Mouse (Mus musculus) layer of hippocampus, adult 18-20 months (tissue): ENCODE data around the gene Ccnyl1. TPM values are rescaled to one million over a fixed set of nuclear protein-coding genes. Genes with fewer than 3 reads are reported as not detected.

Experiments
- DNase-seq, 2 experiments: peaks; one replicate each; pipeline ENCODE4 v3.0.0; 2022; ENCODE audit warnings: low spot score in 2 of 2
- total RNA-seq, 2 experiments: library from RNA; stranded (reverse); gene quantifications; 2 replicates each; pipeline ENCODE4 v1.2.3; 2021

The Ccnyl1 gene
- total RNA-seq, 2 experiments from 2014 or later = 12.9 to 13.2 TPM

GRCm38 (mm10) chr1:64695156-64695555, 4.9 kb downstream of the Ccnyl1 start:
- DNase-seq = no peak

GRCm38 (mm10) chr1:64701780-64702179, 11.5 kb downstream of the Ccnyl1 start:
- no peak for DNase-seq

- peak; percentile 32 to 83 for DNase-seq
These were observed 15.0 kb downstream of the Ccnyl1 start for GRCm38 (mm10) chr1:64705230-64705629.

- no peak for DNase-seq
These were observed 16.4 kb downstream of the Ccnyl1 start for GRCm38 (mm10) chr1:64706610-64707009.

GRCm38 (mm10) chr1:64709891-64710290, 19.6 kb downstream of the Ccnyl1 start:
- peak in 1 of 2 experiments; percentile 16 for DNase-seq

- DNase-seq = no peak
These were observed 21.9 kb downstream of the Ccnyl1 start for GRCm38 (mm10) chr1:64712006-64712760.

GRCm38 (mm10) chr1:64715458-64715857, 25.2 kb downstream of the Ccnyl1 start:
- no peak for DNase-seq

GRCm38 (mm10) chr1:64716589-64717304, 26.5 kb downstream of the Ccnyl1 start:
- DNase-seq = peak in 1 of 2 experiments; percentile 53

- DNase-seq = peak in 1 of 2 experiments; percentile 80
These were observed 27.2 kb downstream of the Ccnyl1 start for GRCm38 (mm10) chr1:64717504-64717903.

- DNase-seq = no peak
These were observed 30.9 kb downstream of the Ccnyl1 start for GRCm38 (mm10) chr1:64721034-64721587.

- DNase-seq = no peak
These were observed 39.8 kb downstream of the Ccnyl1 start for GRCm38 (mm10) chr1:64730046-64730445.

GRCm38 (mm10) chr1:64731341-64732020, 41.2 kb downstream of the Ccnyl1 start:
- DNase-seq = no peak

GRCm38 (mm10) chr1:64732161-64732560, 41.9 kb downstream of the Ccnyl1 start:
- no peak for DNase-seq

GRCm38 (mm10) chr1:64732637-64733200, 42.5 kb downstream of the Ccnyl1 start:
- no peak for DNase-seq

GRCm38 (mm10) chr1:64733453-64734245, 43.4 kb downstream of the Ccnyl1 start:
- DNase-seq = no peak

GRCm38 (mm10) chr1:64734771-64735750, 44.8 kb downstream of the Ccnyl1 start:
- peak in 1 of 2 experiments; percentile 10 for DNase-seq

GRCm38 (mm10) chr1:64735781-64736680, 45.8 kb downstream of the Ccnyl1 start:
- peak in 1 of 2 experiments; percentile 16 for DNase-seq
